9 mouse cellular contexts compared by ENCODE assay signal in the genomic region with DNA sequence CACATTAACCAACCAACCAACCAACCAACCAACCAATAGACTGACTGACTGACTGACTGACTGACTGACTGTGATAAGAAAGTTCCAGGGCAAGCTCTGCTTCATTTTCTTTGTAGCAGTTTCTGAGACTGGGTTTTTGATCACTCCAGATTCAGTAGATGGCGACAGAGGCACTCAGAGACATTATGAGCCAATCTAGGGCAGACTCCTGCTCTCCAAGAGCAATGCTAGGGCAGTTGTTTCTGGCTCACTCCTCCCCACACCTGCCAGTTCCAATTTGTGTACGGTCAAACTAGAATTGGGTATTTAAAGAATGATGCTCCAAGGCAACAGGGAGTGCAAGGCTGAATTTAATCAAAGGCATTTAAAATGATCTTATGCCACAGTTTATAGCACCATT. TPM values are rescaled to one million over a fixed set of nuclear protein-coding genes. Genes with fewer than 3 reads are reported as not detected.
A peak's percentile ranks its signal among the peaks of the same experiment; 100 is the strongest.
DNase-seq lines count a peak whose midpoint lies in the region; ATAC-seq and TF ChIP-seq lines count a peak whose summit lies in the region.
"Had no signal": no experiment of that assay in that cellular context is flagged by ENCODE, and none has a peak within 500 bp of the region (broad histone marks: within the 10 kb centered on the region; RNA-seq: fewer than 3 reads in every experiment).

No protein-coding gene starts in this region.

- no peaks in the 10 kb centered on the region for H3K36me3 ChIP-seq in spleen, adult 2 months (ENCODE audit: control insufficient read depth, insufficient read depth, low read length)
- no peaks in the 10 kb centered on the region for H3K36me3 ChIP-seq in embryonic facial prominence, embryonic 14.5 days (ENCODE audit: control insufficient read depth, insufficient read depth, low read length)

- no peak overlapping the region for H3K4me3 ChIP-seq in gastrocnemius, adult 2 months
- no peak overlapping the region for H3K4me3 ChIP-seq in spleen, adult 2 months (ENCODE audit: extremely low read depth, insufficient read depth, insufficient read length)
- no peak overlapping the region for H3K4me3 ChIP-seq in embryonic facial prominence, embryonic 14.5 days (ENCODE audit: low read depth, low read length)
- H3K4me3 ChIP-seq in left cerebral cortex, adult 2 months = no peak overlapping the region

- H3K27ac ChIP-seq in gastrocnemius, adult 2 months = no peak overlapping the region
- H3K27ac ChIP-seq in spleen, adult 2 months (ENCODE audit: insufficient read depth, low read length) = no peak overlapping the region
- H3K27ac ChIP-seq in embryonic facial prominence, embryonic 14.5 days (replicated peaks; ENCODE audit: low read depth, low read length) = no peak overlapping the region
- H3K27ac ChIP-seq in left cerebral cortex, adult 2 months = no peak overlapping the region

- H3K4me1 ChIP-seq in spleen, adult 2 months (ENCODE audit: control insufficient read depth, insufficient read depth, insufficient read length) = peaks cover 9% of the 10 kb centered on the region; the same call in 1 of the 2 replicates
- H3K4me1 ChIP-seq in embryonic facial prominence, embryonic 14.5 days (ENCODE audit: control insufficient read depth, insufficient read depth, low read length) = no peaks in the 10 kb centered on the region

- H3K27me3 ChIP-seq in spleen, adult 2 months (ENCODE audit: control insufficient read depth, insufficient read depth, low read length) = no peaks in the 10 kb centered on the region
- no peaks in the 10 kb centered on the region for H3K27me3 ChIP-seq in embryonic facial prominence, embryonic 14.5 days (replicated peaks; ENCODE audit: control insufficient read depth, insufficient read depth, low read length)

- intact Hi-C loops in gastrocnemius, adult 2 months (cut with DNase I) = loop anchor here (5.0 kb wide), 1 partner anchor 71 kb away; the partner anchor contains the start of gene St6gal1
- intact Hi-C loops in gastrocnemius, postnatal 36 days (cut with DNase I) = loop anchor here (5.0 kb wide), 2 partner anchors 181 to 251 kb away; no protein-coding TSS in a partner anchor
- intact Hi-C loops in left cerebral cortex, adult 2 months (cut with DNase I) = loop anchor here (1.0 to 2.0 kb wide), 3 partner anchors 73 to 801 kb away; partner anchors contain the start of gene St6gal1

- no peaks in the 10 kb centered on the region for H3K9me3 ChIP-seq in embryonic facial prominence, embryonic 14.5 days (ENCODE audit: control insufficient read depth, low read length)

- peak; percentile 74; the same call in 1 of the 2 replicates for ATAC-seq in embryonic facial prominence, embryonic 14.5 days (ENCODE audit: low read depth)

- H3K9ac ChIP-seq in embryonic facial prominence, embryonic 14.5 days (ENCODE audit: low read depth, low read length) = no peak overlapping the region

- 12% methylated on average over 2 of the region's 2 CpGs for WGBS in spleen, adult 2 months
- 20% methylated on average over 2 of the region's 2 CpGs for WGBS in embryonic facial prominence, embryonic 14.5 days

- DNase-seq in gastrocnemius, adult 2 months = no peak
- no peak for DNase-seq in gastrocnemius, postnatal 36 days
- peak in 1 of 2 experiments; percentile 41 for DNase-seq in spleen, adult 2 months (ENCODE audit: low read depth in 1 of 2, low spot score in 2 of 2)
- DNase-seq in spleen, postnatal 4 days (ENCODE audit: low spot score in 2 of 2) = no peak
- peak; percentile 77 for DNase-seq in embryonic facial prominence, embryonic 14.5 days (ENCODE audit: low spot score)
- peak in 1 of 2 experiments; percentile 31 for DNase-seq in left cerebral cortex, adult 2 months (ENCODE audit: extremely low spot score in 1 of 2, low spot score in 2 of 2)
- peak; percentile 59 for DNase-seq in thymus, postnatal 0 days (ENCODE audit: low spot score)
- DNase-seq in urinary bladder, postnatal 4 days (ENCODE audit: low spot score in 2 of 2) = no peak

- no peak for TF ChIP-seq POLR2A in spleen, adult 2 months (IDR thresholded peaks at IDR 0.05; ENCODE audit: low read depth, low read length)

- TF ChIP-seq CTCF in gastrocnemius, adult 2 months (IDR thresholded peaks at IDR 0.05) = peak; percentile 70
- TF ChIP-seq CTCF in spleen, adult 2 months (IDR thresholded peaks at IDR 0.05; ENCODE audit: extremely low read depth, insufficient read depth, insufficient read length, insufficient replicate concordance) = peak; percentile 21; the same call in 1 of the 2 replicates
- TF ChIP-seq CTCF in left cerebral cortex, adult 2 months (IDR thresholded peaks at IDR 0.05) = peak; percentile 64

- no peak overlapping the region for H3K4me2 ChIP-seq in embryonic facial prominence, embryonic 14.5 days (ENCODE audit: low read depth, low read length)

RNA-seq across cellular contexts. Expression of gene Adipoq, which starts 5.1 kb away (rescaled TPM):
- 1 to 10 TPM in 1 of 2 experiments, under 1 TPM in 1; 0.87 to 8.6 TPM for total RNA-seq in gastrocnemius, adult 2 months (2021)
- total RNA-seq in gastrocnemius, postnatal 36 days (2021) = 10 to 100 TPM in 1 of 2 experiments, 1 to 10 TPM in 1; 5.6 to 13.1 TPM
- 2.9 and 5.8 TPM in 2 replicates for polyA plus RNA-seq in spleen, adult 2 months (2012; rRNA removed)
- polyA plus RNA-seq in embryonic facial prominence, embryonic 14.5 days (2014; fragmentation: Nextera tagmentation; extraction: Ambion mirVana) = 5.9 and 18.4 TPM in 2 replicates
- total RNA-seq in left cerebral cortex, adult 2 months (2021) = not detected
- polyA plus RNA-seq in thymus, postnatal 0 days (2015; fragmentation: Nextera tagmentation; extraction: Ambion mirVana) = 0.69 and 4.6 TPM in 2 replicates
- polyA plus RNA-seq: heart, embryonic 16.5 days had no signal

RNA-seq across cellular contexts. Expression of gene Rfc4, which starts 23.9 kb away (rescaled TPM):
- 1 to 10 TPM; 7.6 to 7.9 TPM for total RNA-seq in gastrocnemius, adult 2 months (2021)
- 1 to 10 TPM; 5.8 to 7.1 TPM for total RNA-seq in gastrocnemius, postnatal 36 days (2021)
- polyA plus RNA-seq in spleen, adult 2 months (2012; rRNA removed) = 0.22 and 0.63 TPM in 2 replicates
- 89.8 and 97.4 TPM in 2 replicates for polyA plus RNA-seq in embryonic facial prominence, embryonic 14.5 days (2014; fragmentation: Nextera tagmentation; extraction: Ambion mirVana)
- 1 to 10 TPM; 4.1 to 6.6 TPM for total RNA-seq in left cerebral cortex, adult 2 months (2021)
- 158 and 177 TPM in 2 replicates for polyA plus RNA-seq in thymus, postnatal 0 days (2015; fragmentation: Nextera tagmentation; extraction: Ambion mirVana)

RNA-seq across cellular contexts. Expression of gene Eif4a2, which starts 44.2 kb away (rescaled TPM):
- 100 to 1,000 TPM; 458 to 462 TPM for total RNA-seq in gastrocnemius, adult 2 months (2021)
- 100 to 1,000 TPM; 380 to 417 TPM for total RNA-seq in gastrocnemius, postnatal 36 days (2021)
- polyA plus RNA-seq in spleen, adult 2 months (2012; rRNA removed) = 51.0 and 62.8 TPM in 2 replicates
- polyA plus RNA-seq in embryonic facial prominence, embryonic 14.5 days (2014; fragmentation: Nextera tagmentation; extraction: Ambion mirVana) = 249 and 268 TPM in 2 replicates
- total RNA-seq in left cerebral cortex, adult 2 months (2021) = 100 to 1,000 TPM; 838 to 905 TPM
- 142 and 150 TPM in 2 replicates for polyA plus RNA-seq in thymus, postnatal 0 days (2015; fragmentation: Nextera tagmentation; extraction: Ambion mirVana)

Comparison
In these comparisons a context has a peak if more than half of its experiments do, and no peak if none do; other contexts are left out.
1. DNase-seq: peak in embryonic facial prominence, embryonic 14.5 days (single experiment) and thymus, postnatal 0 days (single experiment); none in gastrocnemius, adult 2 months (single experiment), gastrocnemius, postnatal 36 days (0 of 2), spleen, postnatal 4 days (0 of 2) and urinary bladder, postnatal 4 days (0 of 2).
2. Peak in every context shown above with its lines, with median percentiles within 50 percentile points of each other: CTCF ChIP-seq.